Mouse (Mus musculus): ENCODE data around the gene 5730480H06Rik. TPM values are rescaled to one million over a fixed set of nuclear protein-coding genes. Genes with fewer than 3 reads are reported as not detected.
A peak's percentile ranks its signal among the peaks of the same experiment; 100 is the strongest.

Gene 5730480H06Rik
- 23.6 and 23.8 TPM in 2 replicates for polyA plus RNA-seq (2015; fragmentation: Nextera tagmentation; extraction: Ambion mirVana)

GRCm38 (mm10) chr5:48327652-48328051, at the start of gene 5730480H06Rik:
TSS of gene 5730480H06Rik (plus strand) at chr5:48327952.
- ATAC-seq (replicated peaks; ENCODE audit: low FRiP score, low read depth), result no peak
- WGBS, result 96% methylated on average over 8 of the region's 8 CpGs
- no peaks in the 10 kb centered on the region for H3K9me3 ChIP-seq (replicated peaks; ENCODE audit: low read length)

GRCm38 (mm10) chr5:48301186-48301585, 26.6 kb upstream of the 5730480H06Rik start:
- H3K9ac ChIP-seq (ENCODE audit: low read depth, low read length), result no peak overlapping the region
- no peak overlapping the region for H3K4me3 ChIP-seq (replicated peaks; ENCODE audit: low read depth, low read length)
- H3K27ac ChIP-seq, result no peak overlapping the region
- ATAC-seq (replicated peaks; ENCODE audit: low FRiP score, low read depth) (no peak), DNase-seq (ENCODE audit: low spot score) (no peak)
- H3K36me3 ChIP-seq (ENCODE audit: insufficient read depth, low read length), result no peaks in the 10 kb centered on the region
- TF ChIP-seq CTCF (IDR thresholded peaks at IDR 0.05; ENCODE audit: low read depth), result no peak
- no peaks in the 10 kb centered on the region for H3K4me1 ChIP-seq (replicated peaks; ENCODE audit: insufficient read depth, low read length)
- no peaks in the 10 kb centered on the region for H3K9me3 ChIP-seq (replicated peaks; ENCODE audit: low read length)
- H3K27me3 ChIP-seq (ENCODE audit: insufficient read depth, low read length), result no peaks in the 10 kb centered on the region
- H3K4me2 ChIP-seq (ENCODE audit: low read length), result no peak overlapping the region
- 92% methylated on average over 3 of the region's 3 CpGs for WGBS

More at GRCm38 (mm10) chr5:48327652-48328051, at the start of gene 5730480H06Rik:
- Histone ChIP-seq H3K4me2 (ENCODE audit: low read length) (no peak within 1 kb of the TSS), H3K27ac (no peak within 1 kb of the TSS), H3K4me1 (replicated peaks; ENCODE audit: insufficient read depth, low read length) (no peaks in the 10 kb centered on the region), H3K27me3 (ENCODE audit: insufficient read depth, low read length) (no peaks in the 10 kb centered on the region), H3K4me3 (replicated peaks; ENCODE audit: low read depth, low read length) (no peak within 1 kb of the TSS), H3K36me3 (ENCODE audit: insufficient read depth, low read length) (no peaks in the 10 kb centered on the region), H3K9ac (ENCODE audit: low read depth, low read length) (no peak within 1 kb of the TSS)
- no peak for DNase-seq (ENCODE audit: low spot score)
- no peak for TF ChIP-seq CTCF (IDR thresholded peaks at IDR 0.05; ENCODE audit: low read depth)

DNA sequence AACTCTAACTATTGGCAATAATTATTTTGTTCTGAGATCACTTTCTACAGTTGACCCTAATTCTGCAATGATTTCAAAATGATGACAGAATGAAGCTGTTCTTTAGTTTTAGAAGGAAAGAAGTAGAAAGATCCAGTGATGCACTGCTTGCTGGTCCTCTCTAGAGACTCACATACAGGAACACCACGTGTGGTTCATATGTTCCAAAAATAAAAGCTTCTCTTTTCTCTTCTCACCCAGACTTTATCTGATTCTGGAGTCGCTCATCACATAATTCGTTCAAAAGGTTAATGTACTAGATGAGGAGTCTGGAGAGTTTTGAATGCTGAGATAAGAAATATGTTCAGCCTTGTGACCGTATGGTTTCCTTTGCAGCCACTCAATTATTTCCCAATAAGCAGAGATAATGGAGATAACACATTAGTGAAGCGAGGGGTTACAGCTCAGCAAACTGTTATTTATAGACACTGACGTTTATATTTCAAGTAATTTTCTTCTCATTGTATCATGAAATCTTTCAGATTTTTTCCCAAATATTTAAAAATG, 12.6 kb upstream of the 5730480H06Rik start:
- H3K4me2 ChIP-seq (ENCODE audit: low read length), result no peak overlapping the region
- no peak overlapping the region for H3K9ac ChIP-seq (ENCODE audit: low read depth, low read length)
- no peaks in the 10 kb centered on the region for H3K27me3 ChIP-seq (ENCODE audit: insufficient read depth, low read length)
- no peak for TF ChIP-seq CTCF (IDR thresholded peaks at IDR 0.05; ENCODE audit: low read depth)
- DNase-seq (ENCODE audit: low spot score), result peak; percentile 5
- WGBS, result 53% methylated on average over 6 of the region's 6 CpGs
- H3K4me1 ChIP-seq (replicated peaks; ENCODE audit: insufficient read depth, low read length), result no peaks in the 10 kb centered on the region
- H3K9me3 ChIP-seq (replicated peaks; ENCODE audit: low read length), result no peaks in the 10 kb centered on the region
- H3K36me3 ChIP-seq (ENCODE audit: insufficient read depth, low read length), result no peaks in the 10 kb centered on the region
- H3K4me3 ChIP-seq (replicated peaks; ENCODE audit: low read depth, low read length), result no peak overlapping the region
- no peak for ATAC-seq (replicated peaks; ENCODE audit: low FRiP score, low read depth)
- no peak overlapping the region for H3K27ac ChIP-seq

DNA sequence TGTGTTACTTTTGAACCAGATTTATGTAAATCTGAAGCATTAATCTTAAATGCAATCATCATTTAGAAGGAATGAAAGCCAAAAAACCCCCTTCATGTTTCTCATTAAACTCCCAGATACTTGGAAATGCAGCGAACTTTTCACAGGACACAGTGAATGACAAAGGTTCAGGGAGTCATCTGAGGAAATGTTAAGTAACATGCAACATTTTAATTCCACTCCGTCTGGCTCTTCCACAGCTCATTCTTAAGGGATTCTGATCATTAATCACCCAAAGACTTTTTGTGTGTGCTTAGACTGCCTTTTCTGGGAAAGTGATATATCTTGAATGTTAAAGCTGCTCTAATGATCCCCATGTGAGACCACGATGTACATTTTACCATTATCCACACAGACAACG, 7.2 kb upstream of the 5730480H06Rik start:
- 54% methylated on average over 4 of the region's 4 CpGs for WGBS
- TF ChIP-seq CTCF (IDR thresholded peaks at IDR 0.05; ENCODE audit: low read depth), result no peak
- no peak overlapping the region for H3K9ac ChIP-seq (ENCODE audit: low read depth, low read length)
- H3K4me1 ChIP-seq (replicated peaks; ENCODE audit: insufficient read depth, low read length), result no peaks in the 10 kb centered on the region
- no peak overlapping the region for H3K4me2 ChIP-seq (ENCODE audit: low read length)
- no peaks in the 10 kb centered on the region for H3K9me3 ChIP-seq (replicated peaks; ENCODE audit: low read length)
- no peaks in the 10 kb centered on the region for H3K36me3 ChIP-seq (ENCODE audit: insufficient read depth, low read length)
- DNase-seq (ENCODE audit: low spot score), result no peak
- H3K27ac ChIP-seq, result no peak overlapping the region
- H3K4me3 ChIP-seq (replicated peaks; ENCODE audit: low read depth, low read length), result no peak overlapping the region
- no peaks in the 10 kb centered on the region for H3K27me3 ChIP-seq (ENCODE audit: insufficient read depth, low read length)
- no peak for ATAC-seq (replicated peaks; ENCODE audit: low FRiP score, low read depth)

DNA sequence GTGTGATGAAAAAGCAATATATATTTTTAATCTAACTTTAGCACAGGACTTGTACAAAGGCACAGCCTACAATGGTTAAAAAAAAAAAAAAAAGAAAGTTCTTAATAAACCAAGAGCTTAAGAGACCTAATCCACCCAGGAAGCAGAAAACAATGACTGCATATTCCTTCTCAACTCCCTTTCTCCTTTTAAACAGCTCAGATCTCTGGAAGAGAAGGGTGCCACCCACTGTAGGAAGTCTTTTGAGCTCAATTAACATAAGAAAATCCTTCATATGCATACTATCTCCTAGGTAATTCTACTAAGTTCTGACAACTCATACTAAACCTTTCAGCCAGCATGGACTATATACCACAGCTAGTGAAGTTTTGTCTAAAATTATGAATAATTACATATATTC, 1.5 kb upstream of the 5730480H06Rik start:
- no peak for ATAC-seq (replicated peaks; ENCODE audit: low FRiP score, low read depth)
- no peak overlapping the region for H3K9ac ChIP-seq (ENCODE audit: low read depth, low read length)
- H3K27ac ChIP-seq, result no peak overlapping the region
- no peak overlapping the region for H3K4me2 ChIP-seq (ENCODE audit: low read length)
- H3K9me3 ChIP-seq (replicated peaks; ENCODE audit: low read length), result no peaks in the 10 kb centered on the region
- no peak for TF ChIP-seq CTCF (IDR thresholded peaks at IDR 0.05; ENCODE audit: low read depth)
- H3K4me1 ChIP-seq (replicated peaks; ENCODE audit: insufficient read depth, low read length), result no peaks in the 10 kb centered on the region
- H3K4me3 ChIP-seq (replicated peaks; ENCODE audit: low read depth, low read length), result no peak overlapping the region
- H3K27me3 ChIP-seq (ENCODE audit: insufficient read depth, low read length), result no peaks in the 10 kb centered on the region
- DNase-seq (ENCODE audit: low spot score), result no peak
- no peaks in the 10 kb centered on the region for H3K36me3 ChIP-seq (ENCODE audit: insufficient read depth, low read length)

- Histone ChIP-seq H3K36me3 (ENCODE audit: insufficient read depth, low read length) (no peaks in the 10 kb centered on the region), H3K4me3 (replicated peaks; ENCODE audit: low read depth, low read length) (no peak overlapping the region), H3K9ac (ENCODE audit: low read depth, low read length) (no peak overlapping the region), H3K27ac (no peak overlapping the region), H3K27me3 (ENCODE audit: insufficient read depth, low read length) (no peaks in the 10 kb centered on the region), H3K4me2 (ENCODE audit: low read length) (no peak overlapping the region), H3K9me3 (replicated peaks; ENCODE audit: low read length) (no peaks in the 10 kb centered on the region), H3K4me1 (replicated peaks; ENCODE audit: insufficient read depth, low read length) (no peaks in the 10 kb centered on the region)
- ATAC-seq (replicated peaks; ENCODE audit: low FRiP score, low read depth) (no peak), DNase-seq (ENCODE audit: low spot score) (no peak)
- no peak for TF ChIP-seq CTCF (IDR thresholded peaks at IDR 0.05; ENCODE audit: low read depth)
- WGBS, result 86% methylated on average over 2 of the region's 2 CpGs
These were observed 2.0 kb downstream of the 5730480H06Rik start for GRCm38 (mm10) chr5:48329751-48330150.

DNA sequence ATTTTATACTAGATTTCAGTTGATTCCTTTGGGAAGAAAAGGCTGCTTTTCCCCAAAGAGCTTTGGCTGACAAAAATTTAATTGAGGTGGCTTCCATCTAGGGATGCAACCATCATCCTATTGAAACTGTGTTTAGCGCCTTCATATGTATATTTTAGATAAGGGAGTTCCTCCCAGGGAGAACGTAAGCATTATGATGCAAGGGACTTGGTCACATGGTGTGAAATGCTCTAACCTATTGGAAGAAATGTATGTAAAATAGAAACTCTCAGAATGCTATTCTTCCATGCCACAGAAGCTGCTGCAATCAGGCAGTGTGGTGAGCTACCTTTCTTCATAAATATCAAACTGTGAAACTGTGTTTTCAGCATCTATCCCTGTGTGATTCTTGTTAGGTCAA, 3.1 kb downstream of the 5730480H06Rik start:
- TF ChIP-seq CTCF (IDR thresholded peaks at IDR 0.05; ENCODE audit: low read depth), result no peak
- Histone ChIP-seq H3K4me2 (ENCODE audit: low read length) (no peak overlapping the region), H3K27me3 (ENCODE audit: insufficient read depth, low read length) (no peaks in the 10 kb centered on the region), H3K9me3 (replicated peaks; ENCODE audit: low read length) (no peaks in the 10 kb centered on the region), H3K4me1 (replicated peaks; ENCODE audit: insufficient read depth, low read length) (no peaks in the 10 kb centered on the region), H3K27ac (no peak overlapping the region), H3K9ac (ENCODE audit: low read depth, low read length) (no peak overlapping the region), H3K36me3 (ENCODE audit: insufficient read depth, low read length) (no peaks in the 10 kb centered on the region), H3K4me3 (replicated peaks; ENCODE audit: low read depth, low read length) (no peak overlapping the region)
- no peak for DNase-seq (ENCODE audit: low spot score)
- ATAC-seq (replicated peaks; ENCODE audit: low FRiP score, low read depth), result no peak
- WGBS, result 90% methylated on average over 2 of the region's 2 CpGs
